Mouse (Mus musculus) thymus, adult 2 months (tissue): ENCODE data around the gene Pts.

Experiments used
- CTCF ChIP-seq: fragments of 200-500 bp; IDR thresholded peaks from 2 replicates; pipeline ENCODE4 v1.5.1; 2012; ENCODE audit warnings: mild to moderate bottlenecking, control low read depth, low read length, moderate library complexity, borderline replicate concordance; ENCODE audit not compliant: control insufficient read depth, poor library complexity, insufficient read depth; ENCODE audit errors: extremely low read depth
- POLR2A ChIP-seq: fragments of 200-500 bp; IDR thresholded peaks from 2 replicates; pipeline ENCODE4 v1.6.1; 2012; ENCODE audit warnings: mild to moderate bottlenecking, low read length, control low read depth, moderate library complexity; ENCODE audit not compliant: control insufficient read depth, poor library complexity, insufficient read depth; ENCODE audit errors: extremely low read depth

- TF ChIP-seq POLR2A (no peak), CTCF (no peak)
Observed at GRCm38 (mm10) chr9:50530890-50531289, 2.4 kb upstream of the Pts start.
